Mouse (Mus musculus) G1E-ER4 (cell line): ENCODE data around the gene March11. TPM values are rescaled to one million over a fixed set of nuclear protein-coding genes. Genes with fewer than 3 reads are reported as not detected.

ENCODE experiments used
- GATA1 ChIP-seq: IDR thresholded peaks from one replicate; pipeline ENCODE4 v1.8.0; 2012; ENCODE audit warnings: low read length, inconsistent platforms
- polyA plus RNA-seq: library from polyadenylated mRNA; stranded (reverse); fragments of >175 nt; gene quantifications from 2 replicates; pipeline ENCODE4 v1.2.3, GENCODE M21; 2012

March11 gene
- polyA plus RNA-seq, 1 experiment: not detected

DNA sequence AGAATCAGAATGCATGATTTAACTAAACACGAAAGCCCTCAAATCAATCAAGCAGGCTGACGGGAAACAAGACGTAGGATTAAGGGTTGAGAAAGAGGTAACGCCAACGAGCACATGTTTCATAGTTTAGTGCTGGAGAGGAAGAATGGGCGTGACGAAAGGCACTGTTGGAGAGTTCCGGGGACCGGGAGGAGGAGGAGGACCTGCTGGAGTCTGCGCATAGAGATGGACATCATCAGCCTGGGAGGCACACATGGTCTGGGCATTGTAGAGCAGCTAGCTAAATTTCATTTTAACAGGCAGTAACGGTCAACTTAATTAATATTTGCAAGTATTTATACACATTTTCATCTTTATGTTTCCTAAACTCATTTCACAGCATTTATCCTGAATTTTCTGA lies 31.6 kb downstream of the March11 start:
- no peak for TF ChIP-seq GATA1

GRCm38 (mm10) chr15:26340966-26341365 lies 32.1 kb downstream of the March11 start:
- TF ChIP-seq GATA1: no peak

- no peak for TF ChIP-seq GATA1
Observed at GRCm38 (mm10) chr15:26344329-26344728, 35.5 kb downstream of the March11 start.

DNA sequence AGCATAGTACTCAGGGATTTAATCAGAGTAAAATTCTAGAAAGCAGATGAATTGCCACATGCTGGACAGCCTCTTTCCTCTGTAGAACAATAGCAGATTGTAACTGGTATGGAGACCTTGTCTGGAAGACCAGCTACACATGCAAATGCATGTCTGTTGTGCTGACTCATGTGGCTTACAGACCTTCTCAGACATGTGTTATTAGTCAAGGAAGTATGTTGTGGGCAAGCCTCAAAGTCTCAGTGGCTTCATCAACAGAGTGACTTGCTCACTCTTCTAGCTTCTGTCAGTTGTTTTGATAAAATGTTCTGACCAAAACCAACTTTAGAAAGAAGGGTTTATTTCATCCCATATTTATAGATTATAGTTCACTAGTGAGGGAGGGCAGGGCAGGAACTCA lies 44.8 kb downstream of the March11 start:
- TF ChIP-seq GATA1: no peak

DNA sequence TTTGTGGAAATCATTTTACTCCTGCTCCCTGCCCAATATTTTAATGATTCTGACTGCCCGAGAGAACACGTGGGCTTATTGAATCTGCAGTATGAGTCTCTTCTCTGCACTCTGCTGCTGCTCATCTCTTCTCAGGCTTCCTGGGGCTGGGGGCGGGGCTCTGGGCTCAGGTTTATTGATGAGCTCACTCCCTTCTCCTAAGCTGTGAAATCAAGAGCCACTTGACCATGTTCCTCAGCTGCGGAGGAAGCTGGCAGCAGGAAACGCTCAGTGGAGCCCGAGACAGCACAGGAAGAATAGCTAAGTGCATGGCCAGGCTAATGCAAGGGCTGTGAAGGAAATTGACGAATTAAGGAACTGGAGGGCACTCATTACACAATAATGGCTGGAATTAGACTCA lies 56.5 kb downstream of the March11 start:
- TF ChIP-seq GATA1: no peak

DNA sequence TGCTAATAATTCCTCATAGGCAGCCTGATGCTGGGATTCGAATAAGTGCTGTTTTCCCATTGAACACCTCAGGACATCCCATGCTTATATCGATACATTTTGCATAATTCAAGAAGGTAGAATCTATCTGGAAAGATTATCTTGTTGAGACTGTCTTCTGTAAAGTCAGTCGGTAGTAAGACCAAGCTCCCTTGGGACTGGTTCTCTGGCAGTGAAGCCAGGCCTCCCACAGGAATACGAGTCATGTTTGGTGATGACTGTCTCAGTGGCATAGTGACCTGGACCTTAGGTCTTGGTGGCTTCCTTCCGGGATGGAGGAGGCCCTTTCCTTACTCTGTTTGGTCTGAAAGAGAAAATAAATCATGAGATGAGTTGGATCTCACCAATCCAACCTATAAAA lies 57.7 kb downstream of the March11 start:
- TF ChIP-seq GATA1: no peak

GRCm38 (mm10) chr15:26373759-26374158 lies 64.9 kb downstream of the March11 start:
- no peak for TF ChIP-seq GATA1

DNA sequence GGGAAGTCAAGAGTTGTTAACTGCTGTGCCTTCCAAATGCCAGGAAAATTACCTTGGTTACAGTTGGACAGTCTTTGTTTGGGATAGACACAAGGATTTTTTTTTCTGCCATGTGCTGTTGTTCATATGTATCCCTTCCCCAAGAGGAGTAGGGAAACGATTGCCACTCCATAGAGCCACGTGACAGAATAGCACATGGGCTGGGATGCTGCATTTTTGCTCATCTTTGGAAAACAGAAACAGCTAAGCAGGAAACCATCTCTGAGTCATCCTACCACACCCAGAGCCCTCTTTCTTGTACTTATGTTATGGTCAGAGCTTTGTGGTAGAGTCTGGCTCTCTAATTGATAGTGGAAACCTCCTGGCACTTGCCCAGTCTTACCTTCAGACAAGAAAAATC lies 65.4 kb downstream of the March11 start:
- no peak for TF ChIP-seq GATA1

DNA sequence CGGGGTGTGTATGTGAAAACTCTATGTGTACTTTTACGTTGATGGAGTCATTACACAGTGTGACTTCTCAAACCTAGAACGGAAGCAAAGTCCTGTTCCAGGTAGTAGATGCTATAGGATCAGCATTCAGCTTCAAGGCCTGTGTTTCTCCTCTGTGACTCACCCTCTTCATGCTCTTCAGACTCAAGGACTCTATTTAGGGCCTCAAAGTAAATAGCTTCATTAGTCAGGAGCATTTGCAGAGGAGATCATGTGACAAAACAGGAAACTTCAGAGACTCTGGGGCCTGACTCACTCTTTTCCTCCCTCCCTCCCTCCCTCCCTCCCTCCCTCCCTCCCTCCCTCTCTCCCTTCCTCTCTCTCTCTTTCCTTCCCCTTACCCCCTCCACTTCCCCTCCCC lies 66.1 kb downstream of the March11 start:
- no peak for TF ChIP-seq GATA1

GRCm38 (mm10) chr15:26377355-26377754 lies 68.5 kb downstream of the March11 start:
- no peak for TF ChIP-seq GATA1

DNA sequence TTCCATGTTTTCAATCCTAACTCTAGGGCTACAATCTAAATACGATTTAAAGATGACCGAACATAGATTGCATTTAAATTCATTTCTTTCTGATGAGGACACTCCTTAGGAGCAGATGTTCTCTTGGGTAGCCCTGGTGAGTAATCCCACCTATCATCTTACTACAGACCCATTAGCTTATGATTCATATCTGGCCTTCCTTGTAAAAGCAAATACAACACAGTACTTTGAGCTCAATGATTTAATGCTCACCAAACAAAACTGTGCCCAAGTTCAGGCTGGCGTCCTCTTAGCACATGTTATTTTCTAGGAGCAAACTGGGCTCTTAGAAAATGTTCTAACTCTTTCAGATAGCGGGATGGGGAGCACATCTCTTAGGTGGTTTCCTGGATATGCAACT lies 70.0 kb downstream of the March11 start:
- no peak for TF ChIP-seq GATA1

GRCm38 (mm10) chr15:26379831-26380230 lies 71.0 kb downstream of the March11 start:
- TF ChIP-seq GATA1: no peak

GRCm38 (mm10) chr15:26380844-26381243 lies 72.0 kb downstream of the March11 start:
- TF ChIP-seq GATA1: no peak

DNA sequence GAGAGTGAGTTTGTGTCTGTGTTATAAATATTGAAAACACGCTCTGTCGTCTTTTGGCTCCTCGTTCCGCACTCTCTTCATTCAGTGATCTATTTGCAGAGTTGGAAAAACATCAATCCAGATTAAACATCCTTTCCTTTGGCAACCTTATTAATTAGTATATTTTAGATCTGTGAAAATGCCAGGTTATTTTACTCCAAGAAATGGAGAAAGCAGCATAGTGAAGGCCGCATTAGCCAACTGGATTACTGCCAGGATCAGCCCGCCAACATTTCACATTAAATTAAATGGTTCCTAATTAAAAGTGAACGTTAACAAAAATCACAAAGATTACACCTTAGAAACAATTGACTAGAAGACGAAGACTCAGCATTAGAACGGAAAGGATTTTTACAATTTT lies 81.2 kb downstream of the March11 start:
- TF ChIP-seq GATA1: no peak

- no peak for TF ChIP-seq GATA1
Observed at GRCm38 (mm10) chr15:26396556-26396955, 87.7 kb downstream of the March11 start.

DNA sequence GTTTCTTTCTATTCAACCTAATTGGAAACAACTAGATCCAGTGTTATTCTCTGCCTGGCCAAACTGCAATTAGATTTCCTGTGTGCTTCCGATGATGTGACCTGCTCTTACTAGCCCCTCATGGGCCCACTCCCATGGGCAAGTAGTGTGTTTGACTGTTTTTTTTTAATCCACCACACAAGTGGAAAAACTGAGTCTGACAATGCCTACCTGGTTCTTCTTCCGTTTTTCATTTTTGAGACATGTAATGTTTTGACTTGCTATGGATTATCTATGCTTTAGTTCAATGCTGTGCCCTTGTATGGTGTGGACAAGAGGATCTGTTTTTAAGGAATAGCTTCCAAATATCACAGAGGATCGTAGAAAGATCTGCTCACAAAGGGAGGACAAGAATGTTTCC lies 116.4 kb downstream of the March11 start:
- TF ChIP-seq GATA1: no peak

DNA sequence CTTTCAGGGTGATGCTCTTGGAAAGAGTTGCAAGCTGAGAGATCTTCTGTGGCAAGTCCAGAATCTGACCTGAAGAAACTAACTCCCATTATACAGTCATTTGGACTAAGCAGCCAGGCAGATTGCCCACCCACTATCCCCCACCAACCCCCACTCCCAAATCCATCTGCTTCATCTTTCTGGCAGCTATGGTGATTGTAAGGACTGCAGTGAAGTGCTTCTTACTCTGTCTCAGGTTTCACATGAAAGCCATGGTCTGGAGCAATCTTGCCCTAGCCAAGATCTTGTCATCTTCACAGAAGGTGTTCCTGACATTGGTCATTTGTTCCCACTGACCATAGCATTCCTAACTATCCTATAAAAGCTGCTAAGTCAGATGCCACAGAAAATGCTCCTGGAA lies 117.4 kb downstream of the March11 start:
- TF ChIP-seq GATA1: no peak

DNA sequence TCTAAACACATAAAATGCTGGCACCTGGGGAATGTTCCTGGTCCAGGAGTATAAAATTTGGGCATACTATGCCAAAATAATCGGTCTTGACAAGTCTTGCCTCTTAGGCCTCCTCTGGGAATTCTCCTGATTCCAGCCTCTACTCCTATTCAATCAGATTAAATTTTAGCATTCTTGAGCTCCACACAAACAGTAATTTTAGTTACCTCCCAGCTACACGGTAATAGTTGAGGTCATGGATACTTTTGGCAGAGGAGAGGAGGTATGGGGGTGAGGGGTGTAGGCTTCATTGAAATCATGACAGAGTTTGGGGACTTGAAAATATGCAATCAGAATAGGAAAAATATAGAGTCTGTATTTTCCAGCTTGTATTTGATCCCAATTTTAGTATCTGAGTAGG lies 121.7 kb downstream of the March11 start:
- no peak for TF ChIP-seq GATA1
